27 mouse cellular contexts compared by ENCODE assay signal in genomic region chr9:103862493-103862892, GRCm38 (mm10).
DNase-seq lines count a peak whose midpoint lies in the region; ATAC-seq and TF ChIP-seq lines count a peak whose summit lies in the region.
"Had no signal": no experiment of that assay in that cellular context is flagged by ENCODE, and none has a peak within 500 bp of the region (broad histone marks: within the 10 kb centered on the region; RNA-seq: fewer than 3 reads in every experiment).

No protein-coding gene starts in this region.

- H3K9ac ChIP-seq in lung, postnatal 0 days (replicated peaks; ENCODE audit: low read depth): no peak overlapping the region
- H3K9ac ChIP-seq: forebrain, embryonic 13.5 days; heart, embryonic 12.5 days; liver, embryonic 12.5 days; liver, postnatal 0 days; midbrain, embryonic 13.5 days; neural tube, embryonic 13.5 days had no signal

- peak; percentile 6 for DNase-seq in heart, adult 11 months
- no peak for DNase-seq in heart, adult 18-20 months
- DNase-seq in lung, postnatal 0 days (ENCODE audit: low spot score): peak; percentile 12
- no peak for DNase-seq in lung, postnatal 14 days
- DNase-seq in NIH3T3 (ENCODE audit: low read depth): peak; percentile 3
- DNase-seq in telencephalon, adult 2 months (ENCODE audit: low read depth, low spot score): peak; percentile 46
- no peak for DNase-seq in heart, postnatal 14 days
- DNase-seq: adrenal gland, adult 8-10 months; cerebellum, adult 9-10 months; cerebellum, postnatal 36 days; gastrocnemius, postnatal 14 days; heart, postnatal 10 days; kidney, adult 18-20 months; kidney, postnatal 36 days; liver, postnatal 0 days; thymus, postnatal 4 days had no signal

- 0 out of 2 replicates have a peak, but pooled peaks have one; percentile 16 for ATAC-seq in lung, postnatal 0 days
- ATAC-seq: activated CD4-positive, CD25-positive, alpha-beta regulatory T cell, adult 4 months; CD4-positive, CD25-positive, alpha-beta regulatory T cell, adult 4 months; forebrain, embryonic 13.5 days; hindbrain, embryonic 16.5 days; liver, embryonic 12.5 days; liver, postnatal 0 days; midbrain, embryonic 13.5 days had no signal

- no peak overlapping the region for H3K4me2 ChIP-seq in lung, postnatal 0 days (replicated peaks; ENCODE audit: low read depth, low read length)
- H3K4me2 ChIP-seq: forebrain, embryonic 13.5 days; heart, embryonic 12.5 days; liver, embryonic 12.5 days; midbrain, embryonic 13.5 days; neural tube, embryonic 13.5 days had no signal

- TF ChIP-seq EP300 in lung, postnatal 0 days (IDR thresholded peaks at IDR 0.05): no peak

- H3K9me3 ChIP-seq in lung, postnatal 0 days (ENCODE audit: low read length): no peaks in the 10 kb centered on the region
- H3K9me3 ChIP-seq: forebrain, embryonic 13.5 days; heart, embryonic 12.5 days; hindbrain, embryonic 10.5 days; midbrain, embryonic 13.5 days; neural tube, embryonic 13.5 days had no signal

- no peaks in the 10 kb centered on the region for H3K4me1 ChIP-seq in lung, postnatal 0 days (ENCODE audit: insufficient read depth, low read depth, low read length)
- H3K4me1 ChIP-seq: forebrain, embryonic 13.5 days; heart, embryonic 12.5 days; hindbrain, embryonic 10.5 days; liver, embryonic 12.5 days; midbrain, embryonic 13.5 days; neural tube, embryonic 13.5 days had no signal

- H3K4me3 ChIP-seq in lung, postnatal 0 days (ENCODE audit: low read depth, low read length): no peak overlapping the region
- H3K4me3 ChIP-seq: forebrain, embryonic 13.5 days; heart, embryonic 12.5 days; hindbrain, embryonic 10.5 days; layer of hippocampus, adult 2 months; liver, embryonic 12.5 days; midbrain, embryonic 13.5 days; neural tube, embryonic 13.5 days had no signal

- TF ChIP-seq CTCF in lung, postnatal 0 days (IDR thresholded peaks at IDR 0.05): no peak

- H3K36me3 ChIP-seq in lung, postnatal 0 days (ENCODE audit: insufficient read depth, low read length): no peaks in the 10 kb centered on the region
- H3K36me3 ChIP-seq: heart, embryonic 12.5 days; hindbrain, embryonic 10.5 days; liver, embryonic 12.5 days; midbrain, embryonic 13.5 days; neural tube, embryonic 13.5 days had no signal

- H3K27ac ChIP-seq in lung, postnatal 0 days (ENCODE audit: low read length): no peak overlapping the region
- H3K27ac ChIP-seq: forebrain, embryonic 13.5 days; hindbrain, embryonic 10.5 days; layer of hippocampus, adult 2 months; liver, embryonic 12.5 days; macrophage; midbrain, embryonic 13.5 days; neural tube, embryonic 13.5 days had no signal

- no peaks in the 10 kb centered on the region for H3K27me3 ChIP-seq in lung, postnatal 0 days (replicated peaks; ENCODE audit: insufficient read depth, low read length)
- H3K27me3 ChIP-seq: forebrain, embryonic 13.5 days; heart, embryonic 12.5 days; liver, embryonic 12.5 days; midbrain, embryonic 13.5 days; neural tube, embryonic 13.5 days had no signal

- intact Hi-C loops in heart, postnatal 14 days (cut with DNase I): no loop called here

- WGBS in lung, postnatal 0 days: 86% methylated on average over 7 of the region's 7 CpGs

Comparison
In these comparisons a context has a peak if more than half of its experiments do, and no peak if none do; other contexts are left out.
1. DNase-seq: peak in heart, adult 11 months (single experiment), lung, postnatal 0 days (single experiment), NIH3T3 (single experiment) and telencephalon, adult 2 months (single experiment); none in heart, adult 18-20 months (0 of 2), lung, postnatal 14 days (single experiment) and heart, postnatal 14 days (0 of 2).